8 mouse cellular contexts compared by ENCODE assay signal in the genomic region with DNA sequence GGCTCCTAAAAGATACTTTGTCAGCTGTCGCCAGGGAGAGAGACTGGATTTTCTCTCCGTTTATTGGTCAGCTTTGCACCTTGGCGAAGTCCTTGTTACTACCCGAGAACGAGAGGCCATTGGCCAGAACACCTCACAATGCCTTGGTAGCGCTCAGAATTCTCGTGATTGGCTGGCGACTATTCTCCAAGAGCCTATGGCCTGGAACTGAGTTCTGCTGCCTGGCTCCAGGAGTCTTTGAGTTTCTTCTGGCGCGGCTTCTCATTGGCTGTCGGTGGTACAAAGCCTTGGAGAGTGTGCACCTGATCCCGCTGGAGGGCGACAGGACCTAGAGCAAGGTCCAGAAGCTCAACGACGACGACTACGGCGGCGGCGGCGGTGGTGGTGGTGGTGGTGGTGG. TPM values are rescaled to one million over a fixed set of nuclear protein-coding genes. Genes with fewer than 3 reads are reported as not detected.
DNase-seq lines count a peak whose midpoint lies in the region; ATAC-seq and TF ChIP-seq lines count a peak whose summit lies in the region.

A gene (plus strand): TSS at position 216 of the 400 bp plus-strand sequence.

- peak; percentile 84 for ATAC-seq in embryonic facial prominence, embryonic 14.5 days (ENCODE audit: low read depth)
- peak; percentile 89 for ATAC-seq in hindbrain, embryonic 16.5 days
- peak; percentile 79 for ATAC-seq in midbrain, embryonic 16.5 days

- peak; percentile 72 for DNase-seq in CD4-positive, CD25-positive, alpha-beta regulatory T cell, adult 2 months (ENCODE audit: low read depth, low spot score)
- peak; percentile 96 for DNase-seq in ZHBTc4 (ENCODE audit: low read depth, low spot score)
- peak; percentile 69 for DNase-seq in embryonic facial prominence, embryonic 14.5 days (ENCODE audit: low spot score)
- DNase-seq in liver, adult 2 months (ENCODE audit: extremely low read depth, low read depth, low spot score): peak; percentile 71
- no peak for DNase-seq in right cerebral cortex, postnatal 4 days
- no peak for DNase-seq in left cerebral cortex, postnatal 36 days (ENCODE audit: low spot score in 2 of 2)

- intact Hi-C loops in left cerebral cortex, postnatal 36 days (cut with DNase I): no loop called here

- no peak within 1 kb of the TSS for H3K27ac ChIP-seq in embryonic facial prominence, embryonic 14.5 days (replicated peaks; ENCODE audit: low read depth, low read length)
- no peak within 1 kb of the TSS for H3K27ac ChIP-seq in hindbrain, embryonic 16.5 days (ENCODE audit: low read depth, low read length)
- H3K27ac ChIP-seq in liver, adult 2 months (replicated peaks; ENCODE audit: insufficient read depth, low read depth, low read length): no peak within 1 kb of the TSS
- no peak within 1 kb of the TSS for H3K27ac ChIP-seq in midbrain, embryonic 16.5 days (ENCODE audit: low read length)

- H3K36me3 ChIP-seq in embryonic facial prominence, embryonic 14.5 days (ENCODE audit: control insufficient read depth, insufficient read depth, low read length): no peaks in the 10 kb centered on the region
- H3K36me3 ChIP-seq in hindbrain, embryonic 16.5 days (ENCODE audit: control insufficient read depth, insufficient read depth, low read length): no peaks in the 10 kb centered on the region
- no peaks in the 10 kb centered on the region for H3K36me3 ChIP-seq in liver, adult 2 months (ENCODE audit: control insufficient read depth, insufficient read depth, low read length)
- H3K36me3 ChIP-seq in midbrain, embryonic 16.5 days (ENCODE audit: control insufficient read depth, insufficient read depth, low read length): no peaks in the 10 kb centered on the region

- no peaks in the 10 kb centered on the region for H3K79me2 ChIP-seq in liver, adult 2 months (ENCODE audit: control insufficient read depth, insufficient read depth, low read length)

- H3K4me2 ChIP-seq in embryonic facial prominence, embryonic 14.5 days (ENCODE audit: low read depth, low read length): peak within 1 kb of the TSS; percentile 32
- peak within 1 kb of the TSS; percentile 44 for H3K4me2 ChIP-seq in hindbrain, embryonic 16.5 days (ENCODE audit: low read length)
- peak within 1 kb of the TSS; percentile 26; the same call in 1 of the 2 replicates for H3K4me2 ChIP-seq in midbrain, embryonic 16.5 days (ENCODE audit: low read length)

- H3K27me3 ChIP-seq in embryonic facial prominence, embryonic 14.5 days (replicated peaks; ENCODE audit: control insufficient read depth, insufficient read depth, low read length): no peaks in the 10 kb centered on the region
- no peaks in the 10 kb centered on the region for H3K27me3 ChIP-seq in hindbrain, embryonic 16.5 days (replicated peaks; ENCODE audit: control insufficient read depth, insufficient read depth, low read length)
- H3K27me3 ChIP-seq in liver, adult 2 months (ENCODE audit: control insufficient read depth, insufficient read depth, low read length): no peaks in the 10 kb centered on the region
- H3K27me3 ChIP-seq in midbrain, embryonic 16.5 days (ENCODE audit: control insufficient read depth, insufficient read depth, low read depth, low read length): no peaks in the 10 kb centered on the region

- H3K4me1 ChIP-seq in embryonic facial prominence, embryonic 14.5 days (ENCODE audit: control insufficient read depth, insufficient read depth, low read length): peaks cover 4% of the 10 kb centered on the region; the same call in 1 of the 2 replicates
- H3K4me1 ChIP-seq in hindbrain, embryonic 16.5 days (ENCODE audit: control insufficient read depth, insufficient read depth, low read depth, low read length): no peaks in the 10 kb centered on the region
- peaks cover 3% of the 10 kb centered on the region; the same call in 1 of the 2 replicates for H3K4me1 ChIP-seq in liver, adult 2 months (ENCODE audit: control insufficient read depth, insufficient read depth, low read length)
- H3K4me1 ChIP-seq in midbrain, embryonic 16.5 days (ENCODE audit: control insufficient read depth, insufficient read depth, low read length): no peaks in the 10 kb centered on the region

- no peaks in the 10 kb centered on the region for H3K9me3 ChIP-seq in embryonic facial prominence, embryonic 14.5 days (ENCODE audit: control insufficient read depth, low read length)
- no peaks in the 10 kb centered on the region for H3K9me3 ChIP-seq in hindbrain, embryonic 16.5 days (ENCODE audit: control insufficient read depth, low read length)
- no peaks in the 10 kb centered on the region for H3K9me3 ChIP-seq in midbrain, embryonic 16.5 days (replicated peaks; ENCODE audit: control insufficient read depth, low read length, poor library complexity, severe bottlenecking)

- H3K4me3 ChIP-seq in embryonic facial prominence, embryonic 14.5 days (ENCODE audit: low read depth, low read length): no peak within 1 kb of the TSS; the same call in 1 of the 2 replicates
- peak within 1 kb of the TSS; percentile 33 for H3K4me3 ChIP-seq in hindbrain, embryonic 16.5 days (ENCODE audit: low read length)
- H3K4me3 ChIP-seq in liver, adult 2 months (ENCODE audit: insufficient read depth, low read depth, low read length): peak within 1 kb of the TSS; percentile 5; the same call in 1 of the 2 replicates
- peak within 1 kb of the TSS; percentile 26 for H3K4me3 ChIP-seq in midbrain, embryonic 16.5 days (ENCODE audit: low read depth, low read length)

- TF ChIP-seq CTCF in liver, adult 2 months (IDR thresholded peaks at IDR 0.05; ENCODE audit: low read depth, low read length): 0 out of 2 replicates have a peak, but pooled peaks have one; percentile 4

- 29% methylated on average over 18 of the region's 21 CpGs for whole genome bisulfite sequencing in embryonic facial prominence, embryonic 14.5 days
- WGBS in hindbrain, embryonic 16.5 days: 19% methylated on average over 21 of the region's 21 CpGs
- 21% methylated on average over 21 of the region's 21 CpGs for WGBS in liver, adult 2 months
- WGBS in midbrain, embryonic 16.5 days: 29% methylated on average over 21 of the region's 21 CpGs

- peak within 1 kb of the TSS; percentile 34 for H3K9ac ChIP-seq in embryonic facial prominence, embryonic 14.5 days (ENCODE audit: low read depth, low read length)
- H3K9ac ChIP-seq in hindbrain, embryonic 16.5 days (ENCODE audit: low read depth, low read length): peak within 1 kb of the TSS; percentile 25; the same call in 1 of the 2 replicates
- H3K9ac ChIP-seq in liver, adult 2 months (ENCODE audit: low read depth, low read length): no peak within 1 kb of the TSS
- H3K9ac ChIP-seq in midbrain, embryonic 16.5 days (ENCODE audit: low read depth, low read length): no peak within 1 kb of the TSS

- no peak for TF ChIP-seq POLR2A in liver, adult 2 months (IDR thresholded peaks at IDR 0.05; ENCODE audit: extremely low read depth, insufficient read depth, low read length)

RNA-seq across cellular contexts. Expression of the gene that starts here (rescaled TPM):
- 2.0 and 2.3 TPM in 2 replicates for polyA plus RNA-seq in embryonic facial prominence, embryonic 14.5 days (2014; fragmentation: Nextera tagmentation; extraction: Ambion mirVana)
- 16.8 and 20.2 TPM in 2 replicates for polyA plus RNA-seq in hindbrain, embryonic 16.5 days (2015; fragmentation: Nextera tagmentation; extraction: Ambion mirVana)
- total RNA-seq in liver, adult 2 months (2014; rRNA removed): 0.34 and 0.46 TPM in 2 replicates
- polyA plus RNA-seq in liver, adult 2 months (2012; rRNA removed): 0.54 and 2.3 TPM in 2 replicates
- polyA plus RNA-seq in midbrain, embryonic 16.5 days (2015; fragmentation: Nextera tagmentation; extraction: Ambion mirVana): 8.0 and 8.4 TPM in 2 replicates
- 1 to 10 TPM; 1.6 to 4.4 TPM for total RNA-seq in left cerebral cortex, postnatal 36 days (2021)

Comparison
In these comparisons a context has a peak if more than half of its experiments do, and no peak if none do; other contexts are left out.
1. DNase-seq: peak in CD4-positive, CD25-positive, alpha-beta regulatory T cell, adult 2 months (single experiment), ZHBTc4 (single experiment), embryonic facial prominence, embryonic 14.5 days (single experiment) and liver, adult 2 months (single experiment); none in right cerebral cortex, postnatal 4 days (single experiment) and left cerebral cortex, postnatal 36 days (0 of 2).
2. H3K9ac ChIP-seq: peak in embryonic facial prominence, embryonic 14.5 days (single experiment) and hindbrain, embryonic 16.5 days (single experiment); none in liver, adult 2 months (single experiment) and midbrain, embryonic 16.5 days (single experiment).
3. Peak in every context shown above with its lines, with median percentiles within 50 percentile points of each other: ATAC-seq and H3K4me2 ChIP-seq.